Mouse (Mus musculus) midbrain, embryonic 10.5 days (tissue): ENCODE data around the gene Intu. TPM values are rescaled to one million over a fixed set of nuclear protein-coding genes. Genes with fewer than 3 reads are reported as not detected.

Source experiments
- DNase-seq: peaks from one replicate; pipeline ENCODE4 v3.0.0-alpha.2; 2017; ENCODE audit warnings: low spot score
- H3K27ac ChIP-seq: fragments of 300-500 bp; sonication (generic); replicated peaks from 2 replicates; pipeline ENCODE4 v1.5.1; 2016; ENCODE audit warnings: mild to moderate bottlenecking
- H3K27me3 ChIP-seq: fragments of 300-500 bp; sonication (generic); 2 replicates; pipeline ENCODE4 v1.6.1; 2016; ENCODE audit warnings: low read depth, mild to moderate bottlenecking; ENCODE audit not compliant: poor library complexity, severe bottlenecking
- H3K36me3 ChIP-seq: fragments of 300-500 bp; sonication (generic); 2 replicates; pipeline ENCODE4 v1.6.1; 2016; ENCODE audit warnings: mild to moderate bottlenecking, moderate library complexity
- H3K4me1 ChIP-seq: fragments of 300-500 bp; sonication (generic); 2 replicates; pipeline ENCODE4 v1.6.1; 2016
- H3K4me3 ChIP-seq: fragments of 300-500 bp; sonication (generic); 2 replicates; pipeline ENCODE4 v1.5.1; 2016; ENCODE audit warnings: mild to moderate bottlenecking, moderate library complexity
- H3K9me3 ChIP-seq: fragments of 300-500 bp; sonication (generic); replicated peaks from 2 replicates; pipeline ENCODE4 v1.6.1; 2016; ENCODE audit warnings: mild to moderate bottlenecking
- WGBS: fragments of 180-500 bp; shearing (Covaris S2); methylation state at CpG from one replicate; pipeline ENCODE4 v1.1.7; 2016; 5-methylcytosine and 5-hydroxymethylcytosine counted together
- polyA plus RNA-seq: library from polyadenylated mRNA; unstranded; fragments of >200 nt; fragmentation: Nextera tagmentation; extraction: Ambion mirVana; gene quantifications from 2 replicates; pipeline ENCODE4 v1.2.1, GENCODE M21; 2016

The Intu gene
- polyA plus RNA-seq, 1 experiment from 2014 or later, result 6.4 TPM

GRCm38 (mm10) chr3:40534141-40534540 is 3.1 kb downstream of the Intu start:
- H3K9me3 ChIP-seq, result peaks cover 6% of the 10 kb centered on the region; the same call in 1 of the 2 replicates
- H3K4me3 ChIP-seq, result no peak overlapping the region
- no peak overlapping the region for H3K27ac ChIP-seq
- no peaks in the 10 kb centered on the region for H3K36me3 ChIP-seq
- 79% methylated on average over 4 of the region's 4 CpGs for whole genome bisulfite sequencing
- H3K27me3 ChIP-seq, result peaks cover 56% of the 10 kb centered on the region
- H3K4me1 ChIP-seq, result peaks cover 23% of the 10 kb centered on the region
- no peak for DNase-seq

- 4% methylated on average over 45 of the region's 45 CpGs for WGBS
- H3K36me3 ChIP-seq, result no peaks in the 10 kb centered on the region
- H3K4me1 ChIP-seq, result peaks cover 14% of the 10 kb centered on the region
- peak; percentile 95 for DNase-seq
- H3K27ac ChIP-seq, result peak overlapping the region; percentile 91
- H3K4me3 ChIP-seq, result peak overlapping the region; percentile 96
- H3K9me3 ChIP-seq, result no peaks in the 10 kb centered on the region
- H3K27me3 ChIP-seq, result no peaks in the 10 kb centered on the region
These were observed 9.8 kb downstream of the Intu start for GRCm38 (mm10) chr3:40540567-40541554.

- no peaks in the 10 kb centered on the region for H3K27me3 ChIP-seq
- DNase-seq, result no peak
- H3K4me1 ChIP-seq, result peaks cover 6% of the 10 kb centered on the region; the same call in 1 of the 2 replicates
- peaks cover 10% of the 10 kb centered on the region for H3K36me3 ChIP-seq
- no peaks in the 10 kb centered on the region for H3K9me3 ChIP-seq
- H3K4me3 ChIP-seq, result no peak overlapping the region
- 84% methylated on average over 4 of the region's 4 CpGs for WGBS
- no peak overlapping the region for H3K27ac ChIP-seq
These were observed 15.5 kb downstream of the Intu start for GRCm38 (mm10) chr3:40546621-40547020.

GRCm38 (mm10) chr3:40652941-40653352 is 121.9 kb downstream of the Intu start:
- Histone ChIP-seq H3K27me3 (no peaks in the 10 kb centered on the region), H3K36me3 (peaks cover 35% of the 10 kb centered on the region), H3K4me3 (no peak overlapping the region), H3K4me1 (no peaks in the 10 kb centered on the region), H3K9me3 (no peaks in the 10 kb centered on the region), H3K27ac (no peak overlapping the region)
- DNase-seq, result no peak
- WGBS, result 78% methylated on average over 10 of the region's 10 CpGs

GRCm38 (mm10) chr3:40653582-40653981 is 122.5 kb downstream of the Intu start:
- H3K4me3 ChIP-seq, result no peak overlapping the region
- no peaks in the 10 kb centered on the region for H3K27me3 ChIP-seq
- no peak for DNase-seq
- H3K36me3 ChIP-seq, result peaks cover 41% of the 10 kb centered on the region
- no peaks in the 10 kb centered on the region for H3K9me3 ChIP-seq
- no peak overlapping the region for H3K27ac ChIP-seq
- no peaks in the 10 kb centered on the region for H3K4me1 ChIP-seq
- WGBS, result 97% methylated on average over 16 of the region's 16 CpGs

GRCm38 (mm10) chr3:40654028-40654427 is 122.9 kb downstream of the Intu start:
- WGBS, result 92% methylated on average over 11 of the region's 11 CpGs
- no peaks in the 10 kb centered on the region for H3K9me3 ChIP-seq
- H3K27ac ChIP-seq, result no peak overlapping the region
- no peaks in the 10 kb centered on the region for H3K4me1 ChIP-seq
- DNase-seq, result no peak
- peaks cover 45% of the 10 kb centered on the region for H3K36me3 ChIP-seq
- no peak overlapping the region for H3K4me3 ChIP-seq
- no peaks in the 10 kb centered on the region for H3K27me3 ChIP-seq

- no peak for DNase-seq
- no peak overlapping the region for H3K27ac ChIP-seq
- H3K4me3 ChIP-seq, result no peak overlapping the region
- H3K9me3 ChIP-seq, result no peaks in the 10 kb centered on the region
- H3K36me3 ChIP-seq, result peaks cover 48% of the 10 kb centered on the region
- 95% methylated on average over 11 of the region's 11 CpGs for WGBS
- H3K27me3 ChIP-seq, result no peaks in the 10 kb centered on the region
- H3K4me1 ChIP-seq, result no peaks in the 10 kb centered on the region
These were observed 124.5 kb downstream of the Intu start for GRCm38 (mm10) chr3:40655571-40655970.

GRCm38 (mm10) chr3:40656339-40656738 is 125.3 kb downstream of the Intu start:
- Histone ChIP-seq H3K4me3 (no peak overlapping the region), H3K4me1 (no peaks in the 10 kb centered on the region), H3K27me3 (no peaks in the 10 kb centered on the region), H3K36me3 (peaks cover 48% of the 10 kb centered on the region), H3K27ac (no peak overlapping the region), H3K9me3 (no peaks in the 10 kb centered on the region)
- DNase-seq, result no peak
- WGBS, result 91% methylated on average over 5 of the region's 5 CpGs

GRCm38 (mm10) chr3:40660231-40660630 is 129.1 kb downstream of the Intu start:
- Histone ChIP-seq H3K4me3 (no peak overlapping the region), H3K27ac (no peak overlapping the region), H3K27me3 (no peaks in the 10 kb centered on the region), H3K9me3 (no peaks in the 10 kb centered on the region), H3K36me3 (peaks cover 57% of the 10 kb centered on the region), H3K4me1 (no peaks in the 10 kb centered on the region)
- 97% methylated on average over 2 of the region's 2 CpGs for WGBS
- DNase-seq, result no peak

- H3K36me3 ChIP-seq, result peaks cover 55% of the 10 kb centered on the region
- H3K9me3 ChIP-seq, result no peaks in the 10 kb centered on the region
- 98% methylated on average over 4 of the region's 4 CpGs for WGBS
- H3K4me3 ChIP-seq, result no peak overlapping the region
- no peak overlapping the region for H3K27ac ChIP-seq
- H3K27me3 ChIP-seq, result no peaks in the 10 kb centered on the region
- no peaks in the 10 kb centered on the region for H3K4me1 ChIP-seq
- no peak for DNase-seq
These were observed 135.0 kb downstream of the Intu start for GRCm38 (mm10) chr3:40666109-40666508.

GRCm38 (mm10) chr3:40666861-40667719 is 136.0 kb downstream of the Intu start:
- no peaks in the 10 kb centered on the region for H3K9me3 ChIP-seq
- 88% methylated on average over 8 of the region's 8 CpGs for WGBS
- H3K27ac ChIP-seq, result no peak overlapping the region
- no peaks in the 10 kb centered on the region for H3K27me3 ChIP-seq
- no peak overlapping the region for H3K4me3 ChIP-seq
- H3K36me3 ChIP-seq, result peaks cover 54% of the 10 kb centered on the region
- H3K4me1 ChIP-seq, result no peaks in the 10 kb centered on the region
- no peak for DNase-seq

GRCm38 (mm10) chr3:40668889-40669288 is 137.8 kb downstream of the Intu start:
- peaks cover 7% of the 10 kb centered on the region for H3K4me1 ChIP-seq
- H3K27ac ChIP-seq, result no peak overlapping the region
- DNase-seq, result no peak
- H3K4me3 ChIP-seq, result no peak overlapping the region
- peaks cover 45% of the 10 kb centered on the region for H3K36me3 ChIP-seq
- WGBS, result 77% methylated on average over 6 of the region's 6 CpGs
- no peaks in the 10 kb centered on the region for H3K27me3 ChIP-seq
- H3K9me3 ChIP-seq, result no peaks in the 10 kb centered on the region
